Mouse (Mus musculus): ENCODE results near the gene Sdf4. TPM values are rescaled to one million over a fixed set of nuclear protein-coding genes. Genes with fewer than 3 reads are reported as not detected.
A peak's percentile ranks its signal among the peaks of the same experiment; 100 is the strongest.

Sdf4 gene
- total RNA-seq, 2 experiments from 2014 or later, result 87.9 to 96.0 TPM

DNA sequence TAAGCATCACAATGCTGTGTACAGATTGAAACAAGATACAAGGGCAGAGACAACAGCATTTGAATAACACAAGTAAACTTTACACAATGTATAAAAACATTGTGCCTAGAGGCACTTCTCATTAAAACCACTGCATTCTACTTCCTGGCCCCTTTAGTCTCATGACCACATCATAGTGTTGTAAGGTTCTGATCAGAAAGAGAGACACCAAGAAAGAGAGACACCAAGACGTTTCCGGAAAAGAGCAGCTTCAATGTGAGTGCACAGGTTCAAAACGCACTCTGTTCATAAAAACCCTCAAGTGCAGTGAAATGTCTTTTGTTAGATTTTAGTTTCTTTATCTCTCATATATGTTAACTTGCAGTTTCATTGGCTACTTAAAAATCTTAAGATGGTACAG, 11.4 kb downstream of the Sdf4 start:
- no peak for DNase-seq

GRCm38 (mm10) chr4:156008369-156008768, 15.7 kb downstream of the Sdf4 start:
- no peak for DNase-seq

DNA sequence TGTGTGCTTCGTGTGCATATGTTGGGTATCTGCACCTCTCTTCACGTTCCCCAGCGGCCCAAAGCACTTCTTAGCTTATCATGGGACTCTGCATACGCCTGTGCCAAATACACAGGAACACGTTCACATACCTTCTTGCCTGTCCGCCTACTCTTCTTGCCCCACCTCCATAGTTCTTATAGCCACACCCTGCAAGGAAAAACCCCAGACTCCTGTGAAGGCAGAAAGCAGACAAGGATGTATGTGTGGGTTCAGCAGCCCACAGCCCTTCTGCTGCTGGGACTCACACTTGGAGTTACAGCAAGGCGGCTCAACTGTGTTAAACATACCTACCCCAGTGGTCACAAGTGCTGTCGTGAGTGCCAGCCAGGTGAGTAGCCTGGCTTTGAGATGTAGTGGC, 21.0 kb downstream of the Sdf4 start, which contains the start of gene Tnfrsf4:
TSS of gene Tnfrsf4 (plus strand) at position 207 of the 400 bp plus-strand sequence.
- DNase-seq, result no peak

GRCm38 (mm10) chr4:156014436-156014835, 21.8 kb downstream of the Sdf4 start:
- DNase-seq, result no peak

GRCm38 (mm10) chr4:156019771-156020170, 27.1 kb downstream of the Sdf4 start:
- no peak for DNase-seq

DNA sequence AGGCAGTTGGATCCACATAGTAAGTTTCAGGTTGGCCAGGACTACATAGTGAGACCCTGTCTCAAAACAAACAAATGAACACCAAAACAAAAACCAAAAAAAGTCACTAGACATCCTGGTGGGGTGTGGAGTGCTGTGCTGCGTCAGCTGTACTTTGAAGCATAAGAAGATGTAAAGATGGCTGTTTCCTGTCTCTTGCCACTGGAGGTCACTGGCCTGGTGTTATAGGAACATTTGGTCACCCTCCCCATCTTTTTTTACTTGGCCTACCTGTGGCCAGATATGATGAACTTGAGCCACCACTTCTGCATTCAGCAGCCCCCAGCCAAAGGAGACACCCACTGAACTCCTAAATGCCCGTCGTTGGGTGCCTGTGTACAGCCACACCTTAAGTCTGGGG, 28.7 kb downstream of the Sdf4 start:
- no peak for DNase-seq

GRCm38 (mm10) chr4:156021942-156022419, 29.3 kb downstream of the Sdf4 start:
- DNase-seq, result no peak

- no peak for DNase-seq
Measured at GRCm38 (mm10) chr4:156023520-156023919, 30.8 kb downstream of the Sdf4 start.

- no peak for DNase-seq
Measured at GRCm38 (mm10) chr4:156024184-156024583, 31.5 kb downstream of the Sdf4 start.

GRCm38 (mm10) chr4:156026013-156026412, 33.3 kb downstream of the Sdf4 start, which contains the start of gene Tnfrsf18:
Tnfrsf18 (plus strand) TSS chr4:156026164.
- peak; percentile 38 for DNase-seq

- DNase-seq, result no peak
Measured at GRCm38 (mm10) chr4:156028580-156028979, 35.9 kb downstream of the Sdf4 start.

- DNase-seq, result no peak
Measured at GRCm38 (mm10) chr4:156030651-156031118, 38.0 kb downstream of the Sdf4 start.

- DNase-seq, result no peak
Measured at GRCm38 (mm10) chr4:156031255-156031592, 38.6 kb downstream of the Sdf4 start.

DNA sequence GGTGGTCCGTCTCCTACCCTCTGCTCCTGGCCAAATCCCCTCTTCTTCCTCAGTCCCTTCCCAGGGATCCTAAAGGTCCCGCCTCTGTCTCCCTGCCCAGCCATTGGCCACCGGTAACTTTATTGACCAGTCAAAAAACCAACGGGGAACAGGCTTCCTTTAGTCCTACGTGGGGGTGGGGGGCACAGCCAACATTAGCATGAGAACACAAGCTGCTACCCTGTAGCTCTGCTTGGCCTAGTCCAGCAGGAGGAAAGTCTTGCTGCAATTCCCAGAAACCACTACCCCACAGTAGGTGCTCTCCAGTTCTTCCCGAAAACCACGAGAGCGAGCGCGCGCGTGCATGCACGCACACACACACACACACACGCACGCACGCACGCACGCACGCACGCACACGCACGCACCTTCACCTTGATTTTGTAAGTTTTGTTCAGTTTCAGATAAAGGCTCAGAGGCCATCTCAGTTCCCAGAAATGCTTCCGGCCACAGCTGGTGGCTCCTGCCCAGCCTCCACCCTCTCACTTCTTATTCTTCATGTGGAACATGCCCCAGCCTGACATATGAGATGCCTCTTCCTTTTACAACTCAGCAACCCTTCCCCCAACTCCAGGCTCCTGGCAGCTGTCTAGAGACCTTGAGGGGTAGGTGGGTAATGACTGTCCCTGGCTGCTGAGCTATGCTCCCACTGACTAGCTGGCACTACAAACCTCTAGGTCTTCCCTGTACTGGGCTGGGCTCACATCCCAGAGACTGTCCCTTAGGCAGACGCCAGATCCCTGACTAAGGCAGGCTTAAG, 39.1 kb downstream of the Sdf4 start:
- DNase-seq, result peak; percentile 69

- peak; percentile 9 for DNase-seq
Measured at GRCm38 (mm10) chr4:156032856-156033255, 40.2 kb downstream of the Sdf4 start.

GRCm38 (mm10) chr4:156033476-156034119, 40.9 kb downstream of the Sdf4 start:
- DNase-seq, result peak; percentile 45

GRCm38 (mm10) chr4:156034301-156034700, 41.6 kb downstream of the Sdf4 start:
- DNase-seq, result no peak

- peak; percentile 16 for DNase-seq
Measured at GRCm38 (mm10) chr4:156034901-156035300, 42.2 kb downstream of the Sdf4 start.

DNA sequence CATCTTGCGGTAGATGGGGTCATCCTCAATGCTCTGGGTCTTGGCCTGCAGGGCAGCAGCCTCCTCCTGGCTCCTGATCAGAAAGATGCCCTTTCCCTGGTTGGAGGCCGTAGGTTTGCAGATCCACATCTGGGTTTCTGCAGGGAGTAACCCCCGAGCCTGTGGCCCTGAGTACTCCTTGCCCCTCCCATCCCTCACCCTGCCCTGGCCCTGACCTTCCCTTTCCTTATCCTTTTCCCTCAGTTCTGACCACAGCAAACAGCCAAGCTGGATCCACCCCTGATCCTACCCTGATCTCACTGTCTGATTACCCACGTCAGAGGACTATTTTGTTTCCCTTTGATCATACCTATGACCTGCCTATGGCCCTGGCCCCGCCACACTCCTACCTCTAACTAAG, 52.1 kb downstream of the Sdf4 start:
- no peak for DNase-seq

GRCm38 (mm10) chr4:156049779-156050178, 57.1 kb downstream of the Sdf4 start:
- DNase-seq, result no peak

DNA sequence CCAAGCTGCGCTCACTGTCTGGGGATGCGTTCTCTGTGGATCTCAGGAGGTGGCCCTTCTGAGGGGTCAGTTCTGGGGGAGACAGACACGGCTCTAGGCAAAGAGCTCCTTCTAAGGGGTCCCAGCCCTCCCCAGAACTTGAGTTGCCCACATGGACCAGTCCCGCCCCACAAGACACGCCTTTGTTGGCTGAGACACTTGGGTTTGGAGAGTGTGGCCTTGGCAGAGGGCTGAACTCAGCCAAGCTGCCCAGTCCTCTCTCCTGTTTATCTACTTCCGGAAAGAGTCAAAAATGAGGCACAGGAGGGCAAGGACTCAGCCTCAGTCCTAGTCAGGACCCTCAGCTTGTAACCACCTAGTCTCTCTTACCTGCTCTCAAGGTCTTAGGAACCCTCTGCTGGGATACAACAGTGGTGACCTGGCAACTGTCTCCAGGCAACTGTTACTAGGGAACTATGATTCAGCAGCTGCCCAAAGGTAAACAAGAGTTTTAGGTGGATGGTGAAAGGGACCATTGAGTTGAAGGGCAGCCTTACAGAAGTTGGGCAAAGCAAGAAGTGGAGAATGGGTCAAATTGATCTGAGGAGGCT, 57.8 kb downstream of the Sdf4 start:
- no peak for DNase-seq

DNA sequence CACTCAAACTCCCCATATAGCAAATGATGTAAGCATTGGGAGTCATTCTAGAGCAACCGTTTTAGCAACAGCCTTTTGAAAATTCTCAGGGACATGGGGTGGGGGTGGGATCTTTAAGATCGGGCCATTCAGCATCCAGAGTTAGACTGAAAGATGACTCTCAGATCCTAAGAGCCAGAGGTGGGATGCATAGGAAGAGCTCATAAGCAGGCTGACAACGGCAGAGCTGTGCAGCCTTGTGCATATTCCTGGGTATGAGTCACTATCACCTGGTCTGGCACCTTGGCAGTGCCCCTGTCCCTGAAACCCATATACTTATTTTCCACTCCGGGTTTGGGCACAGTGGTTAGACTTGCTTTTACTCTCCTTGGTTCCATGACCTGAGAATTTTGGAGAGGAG, 60.4 kb downstream of the Sdf4 start:
- DNase-seq, result no peak

GRCm38 (mm10) chr4:156054130-156054529, 61.5 kb downstream of the Sdf4 start:
- no peak for DNase-seq
